Mouse (Mus musculus): ENCODE data around the gene Sema3f. TPM values are rescaled to one million over a fixed set of nuclear protein-coding genes. Genes with fewer than 3 reads are reported as not detected.

The Sema3f gene
- polyA plus RNA-seq, 1 experiment from 2014 or later = 38.4 TPM

DNA sequence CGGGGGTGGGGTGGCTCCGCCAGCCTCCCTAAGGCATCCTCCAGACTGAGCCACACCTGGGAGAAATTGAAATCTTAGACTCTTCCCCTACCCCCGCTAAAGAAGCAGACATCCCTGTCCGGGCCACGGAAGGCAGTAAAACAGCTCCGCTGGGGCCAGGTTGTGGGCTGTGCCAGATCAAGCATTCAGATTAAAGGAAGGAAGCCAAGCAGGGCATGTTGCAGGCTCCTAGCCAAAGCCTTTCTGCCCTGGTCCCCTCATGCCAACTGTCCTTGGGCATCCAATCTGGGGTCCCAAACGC, 25.9 kb upstream of the Sema3f start:
- Histone ChIP-seq H3K27ac (ENCODE audit: low read depth, low read length) (peak overlapping the region; percentile 85), H3K9me3 (ENCODE audit: control insufficient read depth, low read length) (no peaks in the 10 kb centered on the region), H3K4me3 (ENCODE audit: low read length) (0 out of 2 replicates have a peak overlapping the region, but pooled peaks have one; percentile 2), H3K4me2 (replicated peaks; ENCODE audit: low read depth, low read length) (peak overlapping the region; percentile 38), H3K4me1 (ENCODE audit: control insufficient read depth, insufficient read depth, low read length) (peaks cover 31% of the 10 kb centered on the region), H3K9ac (ENCODE audit: low read depth, low read length) (peak overlapping the region; percentile 40; the same call in 1 of the 2 replicates), H3K27me3 (ENCODE audit: control insufficient read depth, insufficient read depth, low read length) (no peaks in the 10 kb centered on the region), H3K36me3 (ENCODE audit: control insufficient read depth, insufficient read depth, low read length) (peaks cover 29% of the 10 kb centered on the region)
- peak; percentile 78 for ATAC-seq (ENCODE audit: low FRiP score, low TSS enrichment)
- WGBS = under 1% methylated on average over 7 of the region's 7 CpGs

DNA sequence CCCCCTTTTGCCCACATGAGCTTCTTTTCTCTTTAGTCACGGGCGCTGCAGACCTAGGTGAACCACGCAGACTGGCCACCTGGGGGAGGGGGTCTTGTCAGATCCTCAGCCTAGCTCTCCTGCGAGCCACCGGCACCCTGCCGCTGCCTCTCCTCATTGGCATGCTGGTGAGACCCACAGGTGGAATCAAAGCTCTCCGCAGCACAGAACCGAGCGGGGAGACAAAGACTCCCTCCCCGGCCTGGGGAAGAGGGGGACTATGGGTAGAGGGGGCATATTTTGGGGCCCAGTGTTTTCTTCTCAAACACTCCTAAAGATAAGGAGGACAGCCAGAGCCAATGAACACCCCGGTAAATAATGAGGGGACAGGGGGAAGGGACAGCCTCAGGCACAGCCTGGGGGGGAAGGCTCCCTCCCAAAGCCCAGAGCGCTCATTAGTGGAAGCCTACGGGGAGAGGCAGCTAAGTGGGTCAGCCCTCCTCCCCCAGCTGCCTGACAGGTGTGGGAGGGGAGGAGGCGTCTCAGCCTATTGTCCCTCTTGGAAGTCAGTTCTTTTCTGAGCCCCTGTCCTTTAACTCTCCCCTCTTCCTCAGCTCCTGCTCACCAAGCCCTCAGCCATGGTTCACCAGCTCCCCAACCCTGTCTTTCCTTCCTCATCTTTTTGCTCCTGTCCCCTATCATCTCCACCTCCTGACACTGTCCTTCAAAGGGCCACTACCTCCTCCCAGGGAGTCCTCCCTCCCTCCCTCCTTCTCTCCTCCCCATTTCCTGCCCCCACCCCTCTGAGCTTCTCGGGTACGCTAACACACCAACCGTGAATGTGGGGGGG, 25.3 kb upstream of the Sema3f start:
- Histone ChIP-seq H3K9me3 (ENCODE audit: control insufficient read depth, low read length) (no peaks in the 10 kb centered on the region), H3K4me2 (replicated peaks; ENCODE audit: low read depth, low read length) (peak overlapping the region; percentile 38), H3K27ac (ENCODE audit: low read depth, low read length) (peak overlapping the region; percentile 85), H3K4me3 (ENCODE audit: low read length) (peak overlapping the region; percentile 13; the same call in 1 of the 2 replicates), H3K27me3 (ENCODE audit: control insufficient read depth, insufficient read depth, low read length) (no peaks in the 10 kb centered on the region), H3K36me3 (ENCODE audit: control insufficient read depth, insufficient read depth, low read length) (peaks cover 24% of the 10 kb centered on the region), H3K9ac (ENCODE audit: low read depth, low read length) (peak overlapping the region; percentile 40), H3K4me1 (ENCODE audit: control insufficient read depth, insufficient read depth, low read length) (peaks cover 34% of the 10 kb centered on the region)
- 4% methylated on average over 17 of the region's 17 CpGs for WGBS
- ATAC-seq (ENCODE audit: low FRiP score, low TSS enrichment) = peak; percentile 14; the same call in 1 of the 2 replicates

- WGBS = 37% methylated on average over 7 of the region's 7 CpGs
- Histone ChIP-seq H3K9me3 (ENCODE audit: control insufficient read depth, low read length) (no peaks in the 10 kb centered on the region), H3K4me3 (ENCODE audit: low read length) (no peak overlapping the region), H3K27ac (ENCODE audit: low read depth, low read length) (peak overlapping the region; percentile 85; the same call in 1 of the 2 replicates), H3K4me2 (replicated peaks; ENCODE audit: low read depth, low read length) (no peak overlapping the region), H3K27me3 (ENCODE audit: control insufficient read depth, insufficient read depth, low read length) (no peaks in the 10 kb centered on the region), H3K9ac (ENCODE audit: low read depth, low read length) (0 out of 2 replicates have a peak overlapping the region, but pooled peaks have one; percentile 40), H3K4me1 (ENCODE audit: control insufficient read depth, insufficient read depth, low read length) (peaks cover 36% of the 10 kb centered on the region), H3K36me3 (ENCODE audit: control insufficient read depth, insufficient read depth, low read length) (peaks cover 14% of the 10 kb centered on the region)
- no peak for ATAC-seq (ENCODE audit: low FRiP score, low TSS enrichment)
These were observed 24.3 kb upstream of the Sema3f start for GRCm38 (mm10) chr9:107734567-107734971.

- Histone ChIP-seq H3K4me1 (ENCODE audit: control insufficient read depth, insufficient read depth, low read length) (peaks cover 32% of the 10 kb centered on the region), H3K4me2 (replicated peaks; ENCODE audit: low read depth, low read length) (no peak overlapping the region), H3K36me3 (ENCODE audit: control insufficient read depth, insufficient read depth, low read length) (no peaks in the 10 kb centered on the region), H3K27ac (ENCODE audit: low read depth, low read length) (no peak overlapping the region), H3K27me3 (ENCODE audit: control insufficient read depth, insufficient read depth, low read length) (no peaks in the 10 kb centered on the region), H3K9ac (ENCODE audit: low read depth, low read length) (no peak overlapping the region), H3K9me3 (ENCODE audit: control insufficient read depth, low read length) (no peaks in the 10 kb centered on the region), H3K4me3 (ENCODE audit: low read length) (no peak overlapping the region)
- ATAC-seq (ENCODE audit: low FRiP score, low TSS enrichment) = no peak
- WGBS = 49% methylated on average over 3 of the region's 3 CpGs
These were observed 19.4 kb upstream of the Sema3f start for GRCm38 (mm10) chr9:107729709-107730108.

DNA sequence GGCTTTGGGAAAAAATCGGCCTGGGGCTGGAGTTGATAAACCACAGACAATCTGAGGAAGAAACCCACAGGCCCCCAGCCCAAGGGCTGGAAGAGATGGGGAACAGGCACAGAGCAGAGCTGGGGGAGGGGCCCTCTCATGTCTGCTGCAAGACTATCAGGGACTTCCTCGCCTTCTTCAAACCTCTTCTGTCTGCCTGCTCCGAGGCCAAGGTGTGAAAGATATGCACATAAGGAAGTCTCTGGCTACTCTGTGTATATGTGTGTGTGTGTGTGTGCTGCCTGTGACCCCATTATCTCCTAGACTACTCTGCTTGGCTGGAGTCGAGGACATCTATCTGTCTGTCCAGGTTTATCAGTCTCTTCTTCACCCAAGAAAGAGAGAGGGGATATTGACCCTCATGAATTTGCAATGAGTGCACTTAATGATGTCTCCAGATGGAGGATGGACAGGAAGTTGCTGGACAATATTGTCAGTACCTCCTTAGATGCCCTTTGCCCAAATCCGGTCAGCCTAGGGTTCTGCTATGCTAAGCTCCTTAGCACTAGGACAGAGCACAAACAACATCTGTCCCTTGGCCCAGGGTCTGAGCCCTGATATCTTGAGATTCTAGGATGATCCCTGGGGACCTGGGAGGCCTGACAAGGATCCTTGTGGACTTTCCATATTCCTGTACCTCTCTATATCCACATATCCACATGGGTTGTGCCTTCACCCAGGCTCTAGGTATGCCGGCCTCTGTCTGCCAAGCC, 18.8 kb upstream of the Sema3f start:
- 71% methylated on average over 6 of the region's 6 CpGs for WGBS
- Histone ChIP-seq H3K27me3 (ENCODE audit: control insufficient read depth, insufficient read depth, low read length) (no peaks in the 10 kb centered on the region), H3K36me3 (ENCODE audit: control insufficient read depth, insufficient read depth, low read length) (no peaks in the 10 kb centered on the region), H3K4me2 (replicated peaks; ENCODE audit: low read depth, low read length) (no peak overlapping the region), H3K9ac (ENCODE audit: low read depth, low read length) (no peak overlapping the region), H3K4me3 (ENCODE audit: low read length) (no peak overlapping the region), H3K27ac (ENCODE audit: low read depth, low read length) (no peak overlapping the region), H3K9me3 (ENCODE audit: control insufficient read depth, low read length) (no peaks in the 10 kb centered on the region), H3K4me1 (ENCODE audit: control insufficient read depth, insufficient read depth, low read length) (peaks cover 32% of the 10 kb centered on the region)
- ATAC-seq (ENCODE audit: low FRiP score, low TSS enrichment) = no peak

- no peak overlapping the region for H3K4me2 ChIP-seq (replicated peaks; ENCODE audit: low read depth, low read length)
These were observed 16.8 kb upstream of the Sema3f start for GRCm38 (mm10) chr9:107727041-107727440.

DNA sequence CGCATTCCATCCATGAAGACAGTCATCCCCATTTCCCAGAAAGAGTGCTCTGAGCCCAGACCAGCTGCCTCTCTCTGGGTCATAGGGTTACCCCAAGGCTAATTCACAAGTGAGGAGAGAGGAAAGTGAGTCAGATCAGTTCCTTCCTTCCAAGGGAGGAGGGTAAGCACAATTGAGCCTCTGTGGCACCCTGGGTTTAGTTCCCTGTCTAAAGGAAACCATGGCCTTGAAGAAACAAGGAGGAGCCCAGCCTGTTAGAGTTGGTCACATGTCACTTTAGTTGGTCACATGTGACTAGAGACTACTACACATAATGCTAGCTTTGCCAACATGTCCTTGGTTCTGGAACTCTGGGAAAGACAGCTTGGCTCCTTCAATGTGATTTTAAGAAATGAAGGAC, 14.5 kb upstream of the Sema3f start:
- ATAC-seq (ENCODE audit: low FRiP score, low TSS enrichment) = no peak
- Histone ChIP-seq H3K4me2 (replicated peaks; ENCODE audit: low read depth, low read length) (no peak overlapping the region), H3K9ac (ENCODE audit: low read depth, low read length) (no peak overlapping the region), H3K9me3 (ENCODE audit: control insufficient read depth, low read length) (no peaks in the 10 kb centered on the region), H3K36me3 (ENCODE audit: control insufficient read depth, insufficient read depth, low read length) (no peaks in the 10 kb centered on the region), H3K27ac (ENCODE audit: low read depth, low read length) (peak overlapping the region; percentile 92), H3K4me3 (ENCODE audit: low read length) (no peak overlapping the region), H3K27me3 (ENCODE audit: control insufficient read depth, insufficient read depth, low read length) (no peaks in the 10 kb centered on the region), H3K4me1 (ENCODE audit: control insufficient read depth, insufficient read depth, low read length) (peaks cover 48% of the 10 kb centered on the region)
- WGBS = 68% methylated on average over 1 of the region's 1 CpGs

More at GRCm38 (mm10) chr9:107727041-107727440, 16.8 kb upstream of the Sema3f start:
- WGBS = 38% methylated on average over 3 of the region's 3 CpGs
- ATAC-seq (ENCODE audit: low FRiP score, low TSS enrichment) = no peak
- Histone ChIP-seq H3K4me3 (ENCODE audit: low read length) (no peak overlapping the region), H3K4me1 (ENCODE audit: control insufficient read depth, insufficient read depth, low read length) (peaks cover 50% of the 10 kb centered on the region), H3K27ac (ENCODE audit: low read depth, low read length) (peak overlapping the region; percentile 65; the same call in 1 of the 2 replicates), H3K9me3 (ENCODE audit: control insufficient read depth, low read length) (no peaks in the 10 kb centered on the region), H3K9ac (ENCODE audit: low read depth, low read length) (no peak overlapping the region), H3K27me3 (ENCODE audit: control insufficient read depth, insufficient read depth, low read length) (no peaks in the 10 kb centered on the region), H3K36me3 (ENCODE audit: control insufficient read depth, insufficient read depth, low read length) (no peaks in the 10 kb centered on the region)

GRCm38 (mm10) chr9:107723794-107724531, 13.7 kb upstream of the Sema3f start:
- WGBS = 3% methylated on average over 11 of the region's 11 CpGs
- peaks cover 48% of the 10 kb centered on the region for H3K4me1 ChIP-seq (ENCODE audit: control insufficient read depth, insufficient read depth, low read length)

More at GRCm38 (mm10) chr9:107723794-107724531, 13.7 kb upstream of the Sema3f start:
- Histone ChIP-seq H3K9ac (ENCODE audit: low read depth, low read length) (no peak overlapping the region; the same call in 1 of the 2 replicates), H3K4me2 (replicated peaks; ENCODE audit: low read depth, low read length) (peak overlapping the region; percentile 34), H3K36me3 (ENCODE audit: control insufficient read depth, insufficient read depth, low read length) (no peaks in the 10 kb centered on the region), H3K4me3 (ENCODE audit: low read length) (no peak overlapping the region), H3K9me3 (ENCODE audit: control insufficient read depth, low read length) (no peaks in the 10 kb centered on the region), H3K27ac (ENCODE audit: low read depth, low read length) (peak overlapping the region; percentile 92), H3K27me3 (ENCODE audit: control insufficient read depth, insufficient read depth, low read length) (no peaks in the 10 kb centered on the region)
- peak; percentile 83 for ATAC-seq (ENCODE audit: low FRiP score, low TSS enrichment)

Data from kidney, embryonic 14.5 days (tissue).